Mouse (Mus musculus): Measurements from ENCODE around the gene Hecw1.
"Not testable (repeated sequence)": the region's sequence is repeated elsewhere in the genome, so short reads cannot be mapped to it uniquely, and the experiment has no call there.

Hecw1 gene

DNA sequence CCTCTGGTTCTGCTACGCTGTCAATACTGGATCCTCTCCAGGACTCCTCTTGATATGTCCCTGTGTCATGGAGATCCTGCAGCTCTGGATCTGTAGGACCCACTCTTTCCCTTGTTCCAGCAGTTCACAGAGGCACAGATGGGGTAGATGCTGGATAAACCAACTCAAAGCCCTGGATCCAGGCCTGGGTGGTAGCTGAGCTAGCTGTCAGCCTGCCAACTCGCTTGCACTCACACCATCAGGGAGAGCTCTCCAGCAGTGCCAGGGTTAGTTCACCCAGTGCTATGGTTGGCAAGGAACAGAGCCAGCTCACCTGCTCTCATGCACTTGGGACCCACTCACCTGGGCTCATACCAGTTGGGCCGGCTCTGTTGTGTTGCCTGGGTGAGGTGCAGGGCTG is 157.5 kb downstream of the Hecw1 start:
- no peak for DNase-seq

GRCm38 (mm10) chr13:14327252-14327651 is 195.8 kb downstream of the Hecw1 start:
- DNase-seq, result no peak

- peak; percentile 10 for DNase-seq
These were observed 216.4 kb downstream of the Hecw1 start for GRCm38 (mm10) chr13:14306617-14307016.

DNA sequence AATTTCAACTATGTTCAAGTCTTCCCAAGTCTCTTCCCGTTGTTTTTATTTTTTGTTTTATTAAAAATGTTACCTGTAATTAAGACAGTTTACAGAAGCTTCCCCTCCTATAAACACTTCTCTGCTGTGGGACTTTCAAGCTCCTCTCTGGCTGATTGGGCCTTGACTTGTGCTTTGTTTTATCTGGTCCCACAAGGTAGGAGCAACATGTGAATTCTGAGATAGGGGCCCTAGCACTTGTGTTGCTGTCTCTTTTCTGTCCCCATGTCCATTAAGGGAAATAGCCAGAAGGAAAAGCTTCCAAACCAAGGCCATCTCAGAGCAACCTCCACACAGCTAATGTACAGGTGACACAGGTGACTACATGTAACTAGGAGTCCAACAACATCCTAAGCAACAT is 218.9 kb downstream of the Hecw1 start:
- no peak for DNase-seq

GRCm38 (mm10) chr13:14302921-14303320 is 220.1 kb downstream of the Hecw1 start:
- no peak for DNase-seq

DNA sequence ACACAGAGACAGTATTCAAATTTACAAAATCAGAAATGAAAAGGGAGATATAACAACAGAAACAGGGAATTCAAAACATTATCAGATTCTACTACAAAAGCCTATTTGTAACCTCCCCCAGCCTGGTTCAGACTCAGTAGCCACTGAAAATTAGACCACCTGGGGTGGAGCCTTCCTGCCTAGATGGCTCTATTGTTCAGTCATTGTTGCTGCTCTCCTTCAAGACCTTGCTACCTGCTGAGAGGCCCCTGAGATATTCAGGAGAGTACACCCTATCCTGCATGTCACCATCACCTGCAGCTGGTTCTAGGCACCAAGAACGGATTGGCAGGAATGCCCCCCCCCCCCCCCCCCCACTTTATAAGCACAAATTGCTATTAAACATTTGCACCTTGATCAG is 233.0 kb downstream of the Hecw1 start:
- DNase-seq, result no peak

DNA sequence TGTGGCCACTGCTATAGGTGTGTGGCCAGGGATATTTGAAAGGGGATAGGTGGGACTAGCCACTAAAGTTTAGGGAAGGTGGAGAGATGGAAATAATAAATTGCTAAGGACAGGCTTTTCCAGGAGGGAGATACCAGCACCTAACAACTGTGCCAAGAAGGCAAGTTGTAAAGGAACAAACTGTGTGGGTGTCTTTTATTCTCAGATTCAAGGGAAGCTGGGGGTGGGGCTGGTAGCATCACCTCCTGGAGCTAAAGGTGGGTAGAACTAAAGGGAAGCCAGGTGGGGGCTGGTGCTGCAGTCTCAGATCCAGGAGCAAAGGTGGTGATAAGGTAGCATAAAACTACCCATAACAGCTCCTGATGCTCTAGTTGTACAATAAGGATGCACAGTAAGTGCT is 251.6 kb downstream of the Hecw1 start:
- DNase-seq, result no peak

DNA sequence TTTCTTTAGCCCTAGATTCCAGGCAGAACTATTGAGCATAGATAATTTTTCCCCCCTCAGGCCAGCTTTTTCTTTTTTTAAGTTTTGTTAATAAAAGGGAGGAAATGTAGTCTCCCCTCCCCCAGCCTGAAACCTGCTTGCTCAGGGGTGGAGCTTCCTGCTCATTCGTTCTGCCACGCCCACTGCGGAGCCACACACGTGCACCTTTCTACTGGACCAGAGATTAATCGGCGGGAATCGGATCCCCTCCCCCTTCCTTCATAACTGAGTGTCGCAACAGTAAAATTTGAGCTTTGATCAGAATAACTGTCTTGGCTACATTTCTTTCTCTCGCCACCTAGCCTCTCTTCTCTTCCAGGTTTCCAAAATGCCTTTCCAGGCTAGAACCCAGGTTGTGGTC is 262.1 kb downstream of the Hecw1 start:
- DNase-seq, result not testable (repeated sequence)

- no peak for DNase-seq
These were observed 277.1 kb downstream of the Hecw1 start for GRCm38 (mm10) chr13:14245946-14246345.

DNA sequence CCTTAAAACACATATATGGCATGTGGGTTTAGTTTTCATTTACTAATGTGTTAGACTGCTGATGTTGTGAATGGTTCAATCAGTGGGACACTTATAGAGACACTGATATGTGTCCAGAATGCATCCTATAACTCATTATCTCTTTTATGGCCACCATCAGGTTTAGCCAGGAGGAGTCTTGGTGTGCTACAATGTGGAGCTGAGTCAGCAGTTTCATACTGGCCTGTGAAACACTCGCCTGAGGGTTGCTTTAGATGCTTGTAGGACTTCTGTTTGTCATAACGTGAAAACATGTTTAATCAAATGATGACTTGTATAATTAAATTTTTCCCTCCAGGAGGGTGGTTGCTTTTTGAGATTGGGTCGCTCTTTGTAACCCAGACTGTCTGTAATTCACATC is 343.4 kb downstream of the Hecw1 start:
- no peak for DNase-seq

DNA sequence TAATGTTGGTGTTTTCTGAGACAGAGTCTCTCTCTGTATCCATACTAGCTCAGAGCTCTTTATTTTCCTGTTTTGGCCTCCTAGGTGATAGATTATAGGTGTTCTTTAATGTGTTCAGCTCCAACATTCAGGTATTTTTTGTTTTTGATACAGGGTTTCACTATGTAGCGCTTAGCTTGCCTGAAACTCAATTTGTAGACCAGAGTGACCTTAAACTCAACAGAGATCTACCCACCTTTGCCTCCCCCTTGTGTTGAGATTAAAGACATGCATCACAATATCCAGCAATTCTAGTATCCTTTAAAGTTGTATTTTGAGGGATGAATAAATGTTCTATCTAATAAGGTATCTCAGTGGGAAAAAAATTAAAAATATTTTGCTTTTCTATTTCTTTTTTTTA is 345.0 kb downstream of the Hecw1 start:
- DNase-seq, result no peak

All from kidney, postnatal 10 days (tissue).